Mouse (Mus musculus): ENCODE measurements at regions not wholly inside any gene's neighbourhood (a gene's known extent, or its start where the extent isn't known, plus 50 kb on each side); places are given as distances from the start of the nearest gene placed in this dataset.

- no peak for TF ChIP-seq CTCF (conservative IDR thresholded peaks at IDR 0.05; ENCODE audit: insufficient read depth, insufficient read length, low read depth, low read length)
- TF ChIP-seq POLR2A (IDR thresholded peaks at IDR 0.05; ENCODE audit: low read depth, low read length): no peak
Observed at GRCm38 (mm10) chr8:10931266-10931665, 77.0 kb downstream of the Irs2 start.
